Mouse (Mus musculus) subcutaneous adipose tissue, adult 2 months (tissue): ENCODE measurements around the gene Sgca. TPM values are rescaled to one million over a fixed set of nuclear protein-coding genes. Genes with fewer than 3 reads are reported as not detected.

Source experiments
- polyA plus RNA-seq: library from polyadenylated mRNA; depleted of rRNA; stranded (reverse); fragments of >200 nt; gene quantifications from 2 replicates; pipeline ENCODE4 v1.2.3, GENCODE M21; 2012; ENCODE audit warnings: low replicate concordance; rRNA removed

Sgca gene
- polyA plus RNA-seq, result 2.6 and 16.3 TPM in 2 replicates

DNA sequence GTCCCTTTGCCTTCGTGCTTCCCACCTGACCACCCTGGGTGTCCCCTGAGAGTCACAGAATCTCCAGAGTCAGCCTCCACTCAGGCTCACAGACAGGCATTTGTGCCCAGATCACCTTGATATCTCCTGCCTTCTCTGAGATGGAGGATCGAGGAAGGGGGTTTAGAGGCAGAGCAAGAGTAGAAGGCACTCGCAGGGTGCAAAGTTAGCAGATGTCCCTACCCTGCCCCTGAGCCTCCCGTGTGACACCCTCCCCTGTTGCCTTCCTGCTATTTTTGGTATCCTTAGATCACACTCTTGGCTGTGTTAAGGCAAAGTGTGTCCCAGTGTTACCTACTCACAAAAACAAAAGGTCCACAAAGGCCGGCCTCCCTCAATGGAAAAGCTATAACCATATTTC, at the start of gene Sgca:
TSS of gene Sgca (minus strand) at position 129 of the 400 bp plus-strand sequence.

DNA sequence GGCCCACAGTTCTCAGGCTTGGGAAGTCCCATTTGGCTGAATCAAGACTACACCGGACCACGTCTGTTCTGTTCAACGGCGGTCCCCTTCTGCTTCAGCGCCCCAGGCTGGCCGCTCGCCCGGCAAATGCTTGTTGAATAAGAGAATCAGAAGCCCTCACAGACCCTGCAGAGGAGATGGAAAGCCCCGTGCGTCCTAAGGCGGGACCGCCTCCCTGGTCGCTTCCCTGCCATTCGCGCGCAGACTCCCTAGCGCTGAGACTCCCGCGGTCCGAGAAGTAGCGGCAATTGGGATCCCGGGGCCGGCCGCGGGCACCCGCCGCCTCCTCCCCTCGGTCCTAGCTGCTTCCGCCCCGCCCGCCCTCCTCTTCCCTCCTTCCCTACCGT, 33.5 kb upstream of the Sgca start, which contains the start of gene Samd14:
TSS of gene Samd14 (plus strand) at position 251 of the 386 bp plus-strand sequence.

DNA sequence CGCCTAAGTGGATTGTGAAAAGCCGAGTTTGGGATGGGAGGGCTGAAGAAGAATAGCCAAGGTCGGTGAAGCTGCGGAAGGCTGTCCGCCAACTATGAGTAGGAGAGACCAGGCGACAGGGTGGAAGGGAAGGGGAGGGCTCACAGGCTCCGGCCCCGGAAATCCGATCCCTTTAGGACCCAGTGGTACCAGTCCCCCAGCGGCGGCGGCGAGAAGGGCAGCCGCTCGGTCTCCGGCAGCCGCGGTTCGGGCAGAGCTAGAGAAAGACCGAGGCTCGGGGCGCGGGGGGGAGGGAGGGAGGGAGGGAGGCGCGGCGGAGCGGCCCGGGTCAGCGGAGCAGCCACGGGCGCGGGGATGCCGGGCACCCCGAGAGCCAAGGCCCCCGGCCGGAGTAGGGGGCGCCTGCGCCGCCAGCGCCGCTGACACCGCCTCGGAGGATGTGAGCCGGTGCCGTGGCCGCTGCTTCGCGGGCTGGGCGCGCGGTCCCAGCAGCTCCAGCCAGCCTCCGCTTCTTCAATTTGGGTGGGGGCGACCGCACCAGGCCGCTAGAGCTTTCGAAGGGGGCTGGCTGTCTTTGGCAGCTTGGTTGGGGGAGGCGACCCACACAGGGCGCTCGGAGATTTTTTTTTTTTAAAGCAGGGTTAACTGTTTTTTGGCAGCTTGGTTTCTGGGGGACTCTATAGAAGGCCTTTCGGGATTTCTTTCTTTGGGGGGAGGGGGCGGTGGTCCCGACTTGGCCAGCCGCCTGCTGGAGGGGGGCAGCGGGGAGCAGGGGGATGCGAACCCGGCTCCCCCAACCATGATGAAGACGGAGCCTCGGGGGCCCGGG, 14.8 kb upstream of the Sgca start, which contains the start of gene Ppp1r9b:
TSS of gene Ppp1r9b (plus strand) at position 287 of the 829 bp plus-strand sequence.

DNA sequence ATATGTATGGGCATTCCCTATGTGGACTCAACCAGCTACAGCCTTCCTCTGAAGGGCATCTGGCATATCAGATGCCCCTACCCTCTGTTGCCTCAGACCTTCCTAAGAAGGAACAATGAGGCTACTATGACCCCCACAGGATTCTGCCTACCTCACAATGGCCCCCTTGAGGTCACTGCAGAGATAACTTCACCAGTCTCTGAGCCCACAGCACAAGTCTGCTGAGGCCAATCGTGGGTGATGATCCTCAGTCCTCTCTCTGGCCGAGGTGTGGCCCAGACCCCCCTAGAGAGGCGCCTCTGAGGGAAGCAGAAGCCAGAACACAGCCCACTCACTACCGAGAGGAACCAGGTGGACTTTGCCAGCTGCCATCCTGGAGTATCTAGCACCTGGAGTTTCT, 8.7 kb downstream of the Sgca start, which contains the start of gene Hils1:
TSS of gene Hils1 (plus strand) at position 175 of the 400 bp plus-strand sequence.

DNA sequence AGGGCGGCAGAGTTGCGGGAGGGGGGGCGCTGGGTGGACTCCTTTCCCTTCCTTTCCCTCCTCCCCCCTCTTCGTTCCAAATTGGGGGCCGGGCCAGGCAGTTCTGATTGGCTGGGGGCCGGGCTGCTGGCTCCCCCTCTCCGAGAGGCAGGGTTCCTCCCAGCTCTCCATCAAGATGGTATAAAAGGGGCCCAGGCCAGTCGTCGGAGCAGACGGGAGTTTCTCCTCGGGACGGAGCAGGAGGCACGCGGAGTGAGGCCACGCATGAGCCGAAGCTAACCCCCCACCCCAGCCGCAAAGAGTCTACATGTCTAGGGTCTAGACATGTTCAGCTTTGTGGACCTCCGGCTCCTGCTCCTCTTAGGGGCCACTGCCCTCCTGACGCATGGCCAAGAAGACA, 40.1 kb downstream of the Sgca start, which contains the start of gene Col1a1:
TSS of gene Col1a1 (plus strand) at position 180 of the 400 bp plus-strand sequence.

Other genes with a start within 250 kb of the Sgca start
- 0.26 TPM in 1 of 2 replicates, not detected in the other for gene Cdc34b, start 234.5 kb downstream of the Sgca start, polyA plus RNA-seq
- gene Tmem92, start 193.6 kb downstream of the Sgca start, polyA plus RNA-seq, result not detected in 2 replicates
- gene Col1a1, start 40.1 kb downstream of the Sgca start, polyA plus RNA-seq, result 205 and 642 TPM in 2 replicates
- gene Hils1, start 8.7 kb downstream of the Sgca start, polyA plus RNA-seq, result not detected in 2 replicates
- gene Ppp1r9b, start 14.7 kb upstream of the Sgca start, polyA plus RNA-seq, result 58.5 and 68.7 TPM in 2 replicates
- 2.4 and 19.4 TPM in 2 replicates for gene Samd14, start 33.6 kb upstream of the Sgca start, polyA plus RNA-seq
- gene Pdk2, start 65.0 kb upstream of the Sgca start, polyA plus RNA-seq, result 84.5 and 117 TPM in 2 replicates
- 10.6 and 43.9 TPM in 2 replicates for gene Itga3, start 100.5 kb upstream of the Sgca start, polyA plus RNA-seq
- gene Dlx3, start 143.8 kb upstream of the Sgca start, polyA plus RNA-seq, result 0.07 and 0.21 TPM in 2 replicates
- gene Dlx4, start 169.9 kb upstream of the Sgca start, polyA plus RNA-seq, result 0.27 and 0.43 TPM in 2 replicates